Mouse (Mus musculus): ENCODE data around the gene Stra6. TPM values are rescaled to one million over a fixed set of nuclear protein-coding genes. Genes with fewer than 3 reads are reported as not detected.

The Stra6 gene
- polyA plus RNA-seq, 1 experiment = 0.42 TPM

- H3K27ac ChIP-seq (ENCODE audit: insufficient read depth, low read length) = no peak overlapping the region
- TF ChIP-seq CTCF (IDR thresholded peaks at IDR 0.05; ENCODE audit: borderline replicate concordance, insufficient read depth, low read length) (no peak), POLR2A (IDR thresholded peaks at IDR 0.05; ENCODE audit: low read depth, low read length) (no peak)
- no peak overlapping the region for H3K4me3 ChIP-seq (ENCODE audit: insufficient read depth, low read length)
- H3K4me1 ChIP-seq (ENCODE audit: control insufficient read depth, insufficient read depth, low read length) = 0 out of 2 replicates have a peak, but pooled peaks cover 2% of the 10 kb centered on the region
Measured at GRCm38 (mm10) chr9:58159855-58160254, 96.3 kb downstream of the Stra6 start.

- no peak overlapping the region for H3K27ac ChIP-seq (ENCODE audit: insufficient read depth, low read length)
- H3K4me1 ChIP-seq (ENCODE audit: control insufficient read depth, insufficient read depth, low read length) = 0 out of 2 replicates have a peak, but pooled peaks cover 2% of the 10 kb centered on the region
- H3K4me3 ChIP-seq (ENCODE audit: insufficient read depth, low read length) = no peak overlapping the region
- TF ChIP-seq CTCF (IDR thresholded peaks at IDR 0.05; ENCODE audit: borderline replicate concordance, insufficient read depth, low read length) (no peak), POLR2A (IDR thresholded peaks at IDR 0.05; ENCODE audit: low read depth, low read length) (no peak)
Measured at GRCm38 (mm10) chr9:58160315-58160714, 96.7 kb downstream of the Stra6 start.

- Histone ChIP-seq H3K27ac (ENCODE audit: insufficient read depth, low read length) (no peak overlapping the region), H3K4me1 (ENCODE audit: control insufficient read depth, insufficient read depth, low read length) (0 out of 2 replicates have a peak, but pooled peaks cover 2% of the 10 kb centered on the region), H3K4me3 (ENCODE audit: insufficient read depth, low read length) (no peak overlapping the region)
- TF ChIP-seq CTCF (IDR thresholded peaks at IDR 0.05; ENCODE audit: borderline replicate concordance, insufficient read depth, low read length) = no peak
- no peak for TF ChIP-seq POLR2A (IDR thresholded peaks at IDR 0.05; ENCODE audit: low read depth, low read length)
Measured at GRCm38 (mm10) chr9:58162173-58162572, 98.6 kb downstream of the Stra6 start.

- Histone ChIP-seq H3K27ac (ENCODE audit: insufficient read depth, low read length) (no peak overlapping the region), H3K4me1 (ENCODE audit: control insufficient read depth, insufficient read depth, low read length) (0 out of 2 replicates have a peak, but pooled peaks cover 2% of the 10 kb centered on the region)
- TF ChIP-seq POLR2A (IDR thresholded peaks at IDR 0.05; ENCODE audit: low read depth, low read length) (no peak), CTCF (IDR thresholded peaks at IDR 0.05; ENCODE audit: borderline replicate concordance, insufficient read depth, low read length) (no peak)
Measured at GRCm38 (mm10) chr9:58163146-58163545, 99.6 kb downstream of the Stra6 start.

GRCm38 (mm10) chr9:58165779-58166178, 102.2 kb downstream of the Stra6 start:
- Histone ChIP-seq H3K4me1 (ENCODE audit: control insufficient read depth, insufficient read depth, low read length) (0 out of 2 replicates have a peak, but pooled peaks cover 2% of the 10 kb centered on the region), H3K27ac (ENCODE audit: insufficient read depth, low read length) (no peak overlapping the region), H3K4me3 (ENCODE audit: insufficient read depth, low read length) (no peak overlapping the region)
- TF ChIP-seq CTCF (IDR thresholded peaks at IDR 0.05; ENCODE audit: borderline replicate concordance, insufficient read depth, low read length) = no peak
- TF ChIP-seq POLR2A (IDR thresholded peaks at IDR 0.05; ENCODE audit: low read depth, low read length) = no peak

More at GRCm38 (mm10) chr9:58163146-58163545, 99.6 kb downstream of the Stra6 start:
- H3K4me3 ChIP-seq (ENCODE audit: insufficient read depth, low read length) = no peak overlapping the region

- Histone ChIP-seq H3K4me3 (ENCODE audit: insufficient read depth, low read length) (no peak overlapping the region), H3K27ac (ENCODE audit: insufficient read depth, low read length) (no peak overlapping the region), H3K4me1 (ENCODE audit: control insufficient read depth, insufficient read depth, low read length) (no peaks in the 10 kb centered on the region)
- TF ChIP-seq POLR2A (IDR thresholded peaks at IDR 0.05; ENCODE audit: low read depth, low read length) = no peak
- TF ChIP-seq CTCF (IDR thresholded peaks at IDR 0.05; ENCODE audit: borderline replicate concordance, insufficient read depth, low read length) = no peak
Measured at GRCm38 (mm10) chr9:58168880-58169279, 105.3 kb downstream of the Stra6 start.

- H3K4me1 ChIP-seq (ENCODE audit: control insufficient read depth, insufficient read depth, low read length) = no peaks in the 10 kb centered on the region
- H3K27ac ChIP-seq (ENCODE audit: insufficient read depth, low read length) = no peak overlapping the region
- no peak overlapping the region for H3K4me3 ChIP-seq (ENCODE audit: insufficient read depth, low read length)
- no peak for TF ChIP-seq POLR2A (IDR thresholded peaks at IDR 0.05; ENCODE audit: low read depth, low read length)
- no peak for TF ChIP-seq CTCF (IDR thresholded peaks at IDR 0.05; ENCODE audit: borderline replicate concordance, insufficient read depth, low read length)
Measured at GRCm38 (mm10) chr9:58169426-58169825, 105.8 kb downstream of the Stra6 start.

GRCm38 (mm10) chr9:58172863-58173262, 109.3 kb downstream of the Stra6 start:
- peaks cover 11% of the 10 kb centered on the region for H3K4me1 ChIP-seq (ENCODE audit: control insufficient read depth, insufficient read depth, low read length)
- TF ChIP-seq POLR2A (IDR thresholded peaks at IDR 0.05; ENCODE audit: low read depth, low read length) = no peak
- no peak for TF ChIP-seq CTCF (IDR thresholded peaks at IDR 0.05; ENCODE audit: borderline replicate concordance, insufficient read depth, low read length)
- H3K27ac ChIP-seq (ENCODE audit: insufficient read depth, low read length) = no peak overlapping the region
- H3K4me3 ChIP-seq (ENCODE audit: insufficient read depth, low read length) = no peak overlapping the region

- TF ChIP-seq POLR2A (IDR thresholded peaks at IDR 0.05; ENCODE audit: low read depth, low read length) (no peak), CTCF (IDR thresholded peaks at IDR 0.05; ENCODE audit: borderline replicate concordance, insufficient read depth, low read length) (no peak)
- Histone ChIP-seq H3K4me1 (ENCODE audit: control insufficient read depth, insufficient read depth, low read length) (peaks cover 11% of the 10 kb centered on the region), H3K27ac (ENCODE audit: insufficient read depth, low read length) (peak overlapping the region; percentile 41; the same call in 1 of the 2 replicates), H3K4me3 (ENCODE audit: insufficient read depth, low read length) (no peak overlapping the region)
Measured at GRCm38 (mm10) chr9:58174818-58175251, 111.2 kb downstream of the Stra6 start.

GRCm38 (mm10) chr9:58175745-58176487, 112.3 kb downstream of the Stra6 start:
- H3K27ac ChIP-seq (ENCODE audit: insufficient read depth, low read length) = peak overlapping the region; percentile 41
- peaks cover 11% of the 10 kb centered on the region for H3K4me1 ChIP-seq (ENCODE audit: control insufficient read depth, insufficient read depth, low read length)
- no peak overlapping the region for H3K4me3 ChIP-seq (ENCODE audit: insufficient read depth, low read length)
- TF ChIP-seq CTCF (IDR thresholded peaks at IDR 0.05; ENCODE audit: borderline replicate concordance, insufficient read depth, low read length) (no peak), POLR2A (IDR thresholded peaks at IDR 0.05; ENCODE audit: low read depth, low read length) (no peak)
